Mouse (Mus musculus): ENCODE data around the gene Gm8882. TPM values are rescaled to one million over a fixed set of nuclear protein-coding genes. Genes with fewer than 3 reads are reported as not detected.
"Not testable (repeated sequence)": the region's sequence is repeated elsewhere in the genome, so short reads cannot be mapped to it uniquely, and the experiment has no call there.

Gm8882 gene
- total RNA-seq (2021): not detected
- long read RNA-seq, experiment 1: 0 reads
- long read RNA-seq, experiment 2: 0 reads

DNA sequence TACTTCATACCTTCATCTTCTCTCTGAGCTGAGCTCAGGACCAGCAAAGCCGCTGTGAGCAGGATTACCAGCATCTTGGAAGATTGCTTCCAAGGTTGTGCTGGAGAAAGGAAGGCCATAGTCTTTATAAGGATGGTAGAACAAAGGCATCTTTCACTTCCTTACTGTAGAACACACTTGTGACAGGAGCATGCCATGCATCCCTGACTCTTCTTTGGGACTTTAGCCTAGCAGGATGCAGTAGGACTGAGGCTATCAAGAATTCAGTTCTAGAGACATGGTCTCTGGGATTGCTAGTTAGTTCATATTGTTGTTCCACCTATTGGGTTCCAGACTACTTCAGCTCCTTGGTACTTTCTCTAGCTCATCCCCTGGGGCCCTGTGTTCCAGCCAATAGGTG is at the start of gene Gm8882:
Gene Gm8882 (minus strand): TSS at position 101 of the 400 bp plus-strand sequence.
- DNase-seq (ENCODE audit: low spot score in 2 of 2); intact Hi-C loops (cut with DNase I): not testable (repeated sequence)

GRCm38 (mm10) chr6:132314657-132315056 is 49.3 kb downstream of the Gm8882 start, which contains the start of gene Prpmp5:
TSS of gene Prpmp5 (minus strand) at chr6:132314757.
- DNase-seq (ENCODE audit: low spot score in 2 of 2); intact Hi-C loops (cut with DNase I): not testable (repeated sequence)

Other genes starting within 250 kb of the Gm8882 start
- not detected for gene Prb1, start 153.6 kb downstream of the Gm8882 start, total RNA-seq (2021)
- not detected for gene Prpmp5, start 49.4 kb downstream of the Gm8882 start, total RNA-seq (2021)
- not detected for gene Prh1, start 205.7 kb upstream of the Gm8882 start, total RNA-seq (2021)
- not detected for gene Prp2, start 231.8 kb upstream of the Gm8882 start, total RNA-seq (2021)